Mouse (Mus musculus) MEL (cell line): ENCODE measurements at regions not wholly inside any gene's neighbourhood (a gene's known extent, or its start where the extent isn't known, plus 50 kb on each side); places are given as distances from the start of the nearest gene placed in this dataset.

Experiments used
- CTCF ChIP-seq, 3 experiments: IDR thresholded peaks in 2 of 3; conservative IDR thresholded peaks in 1 of 3; 2 replicates each; pipeline ENCODE4 v1.5.1; 2011 to 2012; ENCODE audit warnings: low read length in 3 of 3, low read depth in 2 of 3, mild to moderate bottlenecking in 2 of 3, improper control_type of control experiment in 1 of 3, inconsistent platforms in 1 of 3, mixed read lengths in 1 of 3, moderate library complexity in 1 of 3; ENCODE audit not compliant: control insufficient read depth in 1 of 3, insufficient read depth in 1 of 3, poor library complexity in 1 of 3, severe bottlenecking in 1 of 3
- GATA1 ChIP-seq: IDR thresholded peaks from 2 replicates; pipeline ENCODE4 v1.6.1; 2011; ENCODE audit warnings: low read depth, low read length, improper control_type of control experiment
- NRF1 ChIP-seq: IDR thresholded peaks from 2 replicates; pipeline ENCODE4 v1.6.1; 2014; ENCODE audit warnings: low read depth, mild to moderate bottlenecking, inconsistent platforms, low read length, improper control_type of control experiment, moderate library complexity; ENCODE audit not compliant: poor library complexity, insufficient read depth, severe bottlenecking
- POLR2A ChIP-seq, 2 experiments: IDR thresholded peaks; 2 replicates each; pipeline ENCODE4 v1.6.1; 2011 to 2012; ENCODE audit warnings: low read length in 2 of 2, mild to moderate bottlenecking in 2 of 2, control low read depth in 1 of 2, improper control_type of control experiment in 1 of 2, low read depth in 1 of 2, moderate library complexity in 1 of 2; ENCODE audit not compliant: control insufficient read depth in 1 of 2, insufficient read depth in 1 of 2, poor library complexity in 1 of 2
- POLR2AphosphoS5 ChIP-seq: IDR thresholded peaks from 2 replicates; pipeline ENCODE4 v1.6.1; 2012; ENCODE audit warnings: low read depth, borderline replicate concordance, mild to moderate bottlenecking, inconsistent platforms, low read length, moderate library complexity, mixed read lengths
- RCOR1 ChIP-seq: IDR thresholded peaks from 2 replicates; pipeline ENCODE4 v1.6.1; 2012; ENCODE audit warnings: low read depth, mild to moderate bottlenecking, inconsistent platforms, low read length, improper control_type of control experiment
- USF2 ChIP-seq, 2 experiments: IDR thresholded peaks; 2 replicates each; pipeline ENCODE4 v1.6.1; 2011 to 2012; ENCODE audit warnings: improper control_type of control experiment in 2 of 2, low read length in 2 of 2, borderline replicate concordance in 1 of 2, inconsistent platforms in 1 of 2, low read depth in 1 of 2, mild to moderate bottlenecking in 1 of 2; ENCODE audit not compliant: insufficient read depth in 1 of 2

GRCm38 (mm10) chr8:31520991-31521448, 1907.5 kb upstream of the 5930422O12Rik start:
- no peak for TF ChIP-seq RCOR1
- TF ChIP-seq POLR2A (IDR thresholded peaks at IDR 0.05; ENCODE audit: control insufficient read depth in 1 of 2, insufficient read depth in 1 of 2, low read depth in 1 of 2, low read length in 2 of 2, poor library complexity in 1 of 2) = no peak
- TF ChIP-seq CTCF (IDR thresholded peaks at IDR 0.05 in 2 of 3, conservative IDR thresholded peaks at IDR 0.05 in 1 of 3; ENCODE audit: control insufficient read depth in 1 of 3, insufficient read depth in 1 of 3, low read depth in 2 of 3, low read length in 3 of 3, poor library complexity in 1 of 3, severe bottlenecking in 1 of 3) = no peak
- TF ChIP-seq NRF1 = no peak
- no peak for TF ChIP-seq GATA1
- TF ChIP-seq USF2 (IDR thresholded peaks at IDR 0.05; ENCODE audit: borderline replicate concordance in 1 of 2, insufficient read depth in 1 of 2, low read depth in 1 of 2, low read length in 2 of 2) = no peak
- TF ChIP-seq POLR2AphosphoS5 = no peak
